Mouse (Mus musculus) lung, adult 18-20 months (tissue): Measurements from ENCODE around the gene Clasp2.
"Not testable (repeated sequence)": the region's sequence is repeated elsewhere in the genome, so short reads cannot be mapped to it uniquely, and the experiment has no call there.

ENCODE experiments used
- DNase-seq, 2 experiments: peaks; one replicate each; pipeline ENCODE4 v3.0.0; 2022; ENCODE audit warnings: mixed read lengths in 2 of 2

Gene Clasp2

DNA sequence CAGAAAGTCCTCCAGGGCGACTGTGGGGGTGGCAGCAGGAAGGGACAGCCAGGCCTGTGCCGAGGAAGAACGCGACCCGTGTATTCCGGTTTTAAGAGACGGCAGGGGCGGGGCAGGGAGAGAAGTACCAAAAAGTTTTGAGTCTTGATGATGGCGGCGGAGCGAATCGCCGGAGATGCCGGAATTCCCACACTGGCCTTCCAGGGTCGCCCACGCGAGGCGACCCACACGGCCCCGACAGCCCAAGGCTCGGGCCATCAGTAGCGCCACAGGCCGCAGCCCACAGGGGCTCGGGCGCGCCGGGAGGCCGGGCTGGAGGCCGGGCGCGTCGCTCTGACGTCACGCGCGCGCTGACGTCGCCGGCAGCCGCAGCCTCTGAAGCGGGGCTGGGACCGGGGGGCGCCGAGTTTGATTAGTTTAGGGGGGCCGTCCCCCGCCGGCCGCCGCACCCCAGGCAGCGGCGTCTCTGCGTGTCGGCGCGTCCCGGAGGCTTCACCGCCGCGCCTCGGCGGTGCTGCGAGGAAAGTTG, at the start of gene Clasp2:
TSS of gene Clasp2 (plus strand) at position 366 of the 529 bp plus-strand sequence.
- DNase-seq = peak; percentile 85

DNA sequence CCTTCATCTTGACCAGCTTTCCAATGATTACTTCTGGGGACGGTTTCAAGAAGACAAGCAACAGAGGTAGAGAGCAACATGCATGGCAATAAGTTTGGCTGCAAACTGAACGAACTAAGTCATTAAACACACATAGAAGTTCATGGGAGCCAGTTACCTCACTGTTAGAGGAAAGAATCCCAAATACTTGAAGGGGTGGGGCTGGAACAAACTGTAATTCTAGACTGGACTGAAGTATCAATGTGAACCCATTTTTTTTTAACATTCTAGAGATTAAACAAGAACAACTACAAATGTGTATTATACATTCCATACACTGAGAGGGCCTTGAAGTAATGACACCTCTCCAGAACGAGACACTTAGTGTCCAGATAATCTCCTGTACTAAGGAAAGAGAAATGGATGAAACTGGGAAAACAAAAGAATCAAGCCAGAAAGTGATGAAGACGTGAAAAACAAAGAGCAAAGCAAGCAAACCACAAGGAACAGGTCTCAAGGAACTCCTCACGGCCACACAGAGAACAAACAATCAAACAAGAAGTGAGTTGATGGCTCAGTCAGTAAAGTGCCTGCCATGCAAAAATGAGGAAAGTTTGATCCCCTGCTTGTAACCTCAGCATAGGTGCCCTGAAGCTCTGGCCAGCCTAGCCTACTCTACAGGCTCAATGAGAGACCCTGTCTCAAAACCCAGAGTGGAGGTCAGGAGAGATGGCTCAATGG, 39.7 kb upstream of the Clasp2 start:
- peak in 1 of 2 experiments; percentile 28 for DNase-seq

DNA sequence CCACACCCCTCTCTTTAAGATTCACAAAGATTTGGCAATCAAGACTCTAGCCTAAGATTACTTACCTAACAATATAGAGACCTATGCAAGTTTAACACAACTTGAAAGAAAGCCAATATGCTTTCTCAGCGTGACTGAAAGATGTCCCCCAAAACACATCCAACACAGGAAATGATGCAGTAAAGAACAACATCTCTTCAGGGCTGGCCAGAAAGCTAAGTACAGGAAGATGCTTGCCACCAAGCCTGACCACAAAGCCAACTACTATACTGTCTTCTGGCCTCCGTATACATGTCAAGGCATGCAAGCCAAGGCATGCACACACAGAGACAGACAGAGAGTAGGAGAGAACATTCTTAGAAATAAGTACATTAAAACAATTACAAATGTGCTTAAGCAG, 35.2 kb upstream of the Clasp2 start:
- no peak for DNase-seq

DNA sequence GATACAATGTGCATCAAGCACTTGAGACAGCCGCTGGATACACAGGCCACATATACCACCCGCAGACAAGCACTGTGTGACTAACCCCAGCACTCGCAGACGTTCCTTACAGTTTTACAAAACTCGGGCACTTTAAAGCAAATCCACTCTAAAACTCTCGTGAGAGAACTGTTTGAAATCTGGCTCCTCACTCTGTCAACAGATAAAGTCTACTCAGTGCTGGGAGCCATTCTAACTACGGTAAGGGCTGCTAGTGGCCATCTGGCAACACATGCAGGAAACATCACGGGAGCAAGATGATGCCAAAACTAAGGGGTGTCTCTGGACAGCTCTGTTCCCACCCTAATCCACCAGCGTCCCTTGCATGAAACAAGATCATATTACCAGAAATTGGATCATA, 34.4 kb upstream of the Clasp2 start:
- no peak for DNase-seq

DNA sequence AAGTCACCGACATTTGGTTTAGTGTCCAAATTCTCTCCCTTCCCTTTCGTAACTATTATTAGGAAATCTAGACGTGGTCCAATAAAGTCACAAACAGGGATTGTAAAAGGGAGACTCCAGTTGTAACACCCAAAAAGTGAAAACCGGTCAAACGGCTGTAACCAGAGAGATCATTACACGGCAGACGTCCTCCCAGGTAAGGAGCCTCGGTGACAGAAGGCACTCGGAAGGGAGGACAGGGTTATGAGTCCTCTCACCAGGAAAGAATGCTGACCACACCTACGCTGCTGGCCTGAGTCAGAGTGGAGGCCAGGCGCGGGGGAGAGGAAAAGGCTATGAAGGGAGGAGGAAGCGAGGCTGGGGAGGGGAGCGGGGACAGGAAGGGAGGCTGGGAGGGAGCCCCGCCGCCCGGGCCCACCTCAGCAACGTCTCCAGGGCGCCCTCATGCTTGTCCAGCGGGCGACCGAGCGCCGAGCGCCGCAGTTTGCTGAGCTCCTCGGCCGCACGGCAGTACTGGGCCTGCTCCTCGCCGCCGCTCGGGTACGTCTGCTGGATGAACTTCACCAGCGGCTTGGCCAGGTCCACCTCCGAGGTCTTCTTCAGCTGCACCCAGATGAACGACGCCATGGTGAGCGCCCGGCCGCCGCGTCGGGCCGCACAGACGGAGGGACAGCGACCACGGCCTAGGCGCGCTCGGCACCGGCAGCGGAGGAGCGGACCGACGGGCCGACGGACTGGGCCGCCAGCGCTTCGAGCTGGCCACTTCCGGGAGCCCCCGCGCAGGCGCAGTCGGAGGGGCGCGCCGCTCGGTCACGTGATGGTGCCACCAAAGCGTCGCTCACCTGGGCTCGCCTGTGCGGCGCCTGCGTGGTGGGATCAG, 33.6 kb upstream of the Clasp2 start, which contains the start of gene Pdcd6ip:
TSS of gene Pdcd6ip (minus strand) at position 779 of the 880 bp plus-strand sequence.
- DNase-seq = peak; percentile 92 to 94

DNA sequence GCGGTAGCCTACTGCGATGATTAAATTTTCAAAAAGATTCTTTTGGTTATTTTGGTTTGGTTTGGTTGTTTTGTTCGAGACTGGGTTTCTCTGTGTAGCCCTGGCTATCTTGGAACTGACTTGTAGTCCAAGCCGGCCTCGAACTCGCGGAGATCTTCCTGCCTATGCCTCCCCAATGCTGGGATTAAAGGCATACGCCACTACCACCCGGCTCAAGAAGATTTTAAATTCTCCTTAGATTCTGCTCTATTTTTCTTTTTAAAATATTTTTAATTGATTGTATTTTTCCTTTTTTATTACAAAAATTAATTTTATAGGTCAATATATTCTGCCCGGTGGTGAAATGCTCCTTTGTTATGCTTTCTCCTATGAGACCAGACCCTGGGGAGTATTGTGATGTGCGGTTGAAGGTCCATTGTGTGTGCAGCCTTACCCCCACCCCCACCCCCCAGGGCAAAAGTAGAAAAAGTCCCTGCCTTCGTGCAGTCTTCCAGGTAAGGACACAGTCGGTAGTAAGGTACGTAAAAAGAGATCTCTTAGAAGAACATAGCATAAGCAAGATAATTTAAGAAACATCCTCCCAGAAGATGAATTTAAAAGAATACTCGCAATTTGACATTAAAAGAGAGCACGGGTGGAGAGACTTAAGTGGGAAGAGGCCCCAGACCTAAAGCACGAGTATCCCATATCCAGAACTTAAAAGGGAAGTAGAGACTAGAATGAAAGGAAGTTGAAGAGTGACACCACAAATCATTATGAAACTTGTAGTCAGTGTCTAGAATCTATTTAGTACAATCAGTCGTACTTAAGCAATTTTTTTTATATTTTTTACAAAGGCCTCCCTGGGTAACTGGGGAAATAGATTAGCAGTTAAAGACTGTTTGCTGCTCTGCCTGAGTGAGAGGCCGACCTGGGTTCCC, 32.7 kb upstream of the Clasp2 start:
- DNase-seq = no peak

DNA sequence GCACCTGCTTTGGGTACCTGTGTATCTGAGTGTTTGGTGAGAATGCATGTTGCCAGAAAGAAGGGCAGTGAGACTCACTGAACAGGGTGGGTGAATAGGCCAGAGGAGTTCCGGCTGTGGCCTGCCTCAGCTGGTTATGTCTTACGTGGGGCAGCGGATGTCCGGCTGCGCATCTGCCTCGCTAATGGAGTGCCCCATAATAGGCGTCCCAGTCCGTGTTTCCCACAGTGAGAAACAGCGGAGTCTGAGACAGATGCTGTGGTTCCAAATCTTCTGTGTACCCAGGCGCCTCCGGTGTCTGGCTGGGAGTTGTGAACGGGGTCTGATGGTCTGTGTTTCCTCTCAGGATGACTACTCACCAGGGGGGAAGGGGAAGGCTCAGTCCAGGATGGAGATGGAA, 30.4 kb upstream of the Clasp2 start:
- no peak for DNase-seq

DNA sequence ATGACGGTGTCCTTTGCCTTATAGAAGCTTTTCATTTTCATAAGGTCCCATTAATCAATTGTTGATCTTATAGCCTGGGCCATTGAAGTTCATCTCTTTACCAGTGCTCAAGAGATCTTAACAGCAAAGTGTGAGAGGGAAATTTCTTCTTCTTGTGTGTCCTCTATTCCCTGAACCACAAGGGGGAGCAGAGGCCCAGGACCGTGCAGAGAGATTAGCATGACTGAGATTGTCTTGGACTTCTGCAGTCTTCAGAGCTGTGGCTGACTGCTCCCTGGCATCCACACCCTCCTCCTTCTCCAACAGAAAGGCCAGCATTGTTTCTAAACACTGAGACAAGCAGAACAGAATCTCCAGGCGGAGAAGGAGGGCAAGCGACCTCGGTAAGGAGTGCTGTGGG, 22.2 kb upstream of the Clasp2 start:
- DNase-seq = peak in 1 of 2 experiments; percentile 34

DNA sequence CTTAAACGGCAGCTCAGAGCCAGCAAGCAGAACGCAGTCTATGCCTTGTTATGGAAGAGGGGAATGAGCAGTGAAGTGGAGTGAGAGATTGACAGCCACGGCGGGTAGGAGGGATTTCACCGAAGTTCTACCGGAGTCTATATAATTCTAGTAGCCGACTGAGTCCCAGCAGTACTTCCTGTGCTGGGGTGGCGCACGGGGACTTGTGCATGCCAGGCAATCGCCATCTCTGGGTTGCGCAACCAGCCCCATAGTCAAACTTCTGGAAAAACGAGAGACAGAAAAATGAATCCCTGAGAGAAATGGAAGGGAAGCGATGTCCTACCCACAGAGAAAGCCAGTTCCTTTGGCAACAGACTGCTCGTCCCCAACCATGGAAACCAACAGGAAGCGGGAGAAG, 16.6 kb upstream of the Clasp2 start:
- DNase-seq = no peak

DNA sequence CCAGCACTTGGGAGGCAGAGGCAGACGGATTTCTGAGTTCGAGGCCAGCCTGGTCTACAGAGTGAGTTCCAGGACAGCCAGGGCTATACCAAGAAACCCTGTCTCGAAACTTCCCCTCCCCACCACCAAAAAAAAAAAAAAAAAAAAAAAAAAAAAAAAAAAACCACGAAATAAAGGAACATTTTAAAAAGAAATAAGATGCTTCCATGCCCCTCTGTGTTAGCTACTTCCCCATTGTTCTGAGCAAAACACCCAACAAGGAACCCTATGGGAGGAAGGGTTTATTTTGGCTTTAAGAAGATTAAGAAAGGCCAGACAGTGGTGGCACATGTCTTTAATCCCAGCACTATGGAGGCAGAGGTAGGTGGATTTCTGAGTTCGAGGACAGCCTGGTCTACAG, 15.7 kb upstream of the Clasp2 start:
- DNase-seq = not testable (repeated sequence)

DNA sequence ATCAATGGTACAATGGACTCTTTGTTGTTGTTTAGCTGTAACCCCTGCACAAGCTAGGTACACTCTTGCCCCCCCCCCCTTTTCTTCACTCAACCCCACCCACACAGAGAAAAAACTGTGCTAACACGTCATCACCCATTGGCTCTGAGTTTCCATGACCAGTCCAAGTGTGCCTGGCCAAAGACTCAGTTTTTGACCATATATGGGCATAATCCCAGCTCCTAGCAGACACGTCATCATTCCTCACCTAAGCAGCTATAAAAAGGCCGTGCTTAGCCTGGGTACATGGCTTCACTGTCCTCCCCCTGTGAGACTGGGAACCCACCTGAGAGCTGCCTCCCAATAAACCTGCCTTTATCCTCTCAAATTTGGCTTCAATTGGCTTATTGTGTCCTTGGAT, 15.1 kb upstream of the Clasp2 start:
- no peak for DNase-seq

DNA sequence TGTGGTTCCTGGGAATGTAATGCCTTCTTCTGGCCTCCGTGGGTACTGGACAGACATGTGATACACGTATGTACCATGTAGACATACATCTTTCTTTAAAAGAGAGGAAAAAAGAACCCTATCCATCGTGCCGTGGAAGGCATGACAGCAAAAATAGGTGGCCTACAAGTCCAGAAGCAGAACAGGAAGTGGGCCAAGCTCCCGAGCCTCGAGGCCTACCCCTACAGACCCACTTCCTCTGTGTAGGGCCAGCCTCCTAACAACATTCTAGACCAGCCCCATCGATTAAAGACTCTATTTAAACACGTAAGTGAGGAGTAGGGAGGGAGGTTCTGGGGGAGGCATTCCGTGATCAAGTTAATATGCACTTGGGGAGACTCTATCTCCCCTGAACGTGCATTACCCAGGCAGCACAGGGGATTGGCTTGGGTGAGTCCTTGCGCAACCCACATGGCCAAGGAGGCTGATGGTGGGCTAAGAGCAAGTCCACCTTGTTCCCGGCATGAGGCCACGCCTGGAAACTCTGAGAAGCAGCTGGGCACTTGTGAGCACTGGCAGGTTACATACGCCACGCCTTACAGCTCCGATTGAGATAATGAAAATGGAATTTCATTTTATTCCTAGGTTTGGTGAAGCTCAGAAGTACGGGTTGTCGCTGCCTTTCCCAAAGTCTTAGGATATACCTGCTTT, 14.1 kb upstream of the Clasp2 start:
- DNase-seq = peak in 1 of 2 experiments; percentile 22

DNA sequence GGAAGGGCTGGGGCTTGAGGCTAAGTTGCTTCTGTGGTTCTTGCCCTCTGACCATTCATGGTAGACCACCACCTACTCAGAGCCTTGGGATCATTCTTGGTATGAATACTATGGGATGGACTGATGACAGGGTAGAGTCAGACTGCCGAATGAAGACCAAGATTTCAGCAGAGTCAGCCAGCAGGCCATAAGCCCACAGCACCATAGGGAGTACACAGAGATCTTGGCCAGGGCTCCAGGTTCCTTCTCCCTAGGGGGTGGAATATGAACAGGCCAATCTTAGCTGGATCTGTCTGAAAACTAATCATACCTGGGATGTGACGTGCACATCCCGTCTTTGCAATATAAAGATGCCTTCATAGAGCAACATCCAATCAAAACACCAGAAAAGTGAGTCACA, 9.7 kb upstream of the Clasp2 start:
- no peak for DNase-seq

DNA sequence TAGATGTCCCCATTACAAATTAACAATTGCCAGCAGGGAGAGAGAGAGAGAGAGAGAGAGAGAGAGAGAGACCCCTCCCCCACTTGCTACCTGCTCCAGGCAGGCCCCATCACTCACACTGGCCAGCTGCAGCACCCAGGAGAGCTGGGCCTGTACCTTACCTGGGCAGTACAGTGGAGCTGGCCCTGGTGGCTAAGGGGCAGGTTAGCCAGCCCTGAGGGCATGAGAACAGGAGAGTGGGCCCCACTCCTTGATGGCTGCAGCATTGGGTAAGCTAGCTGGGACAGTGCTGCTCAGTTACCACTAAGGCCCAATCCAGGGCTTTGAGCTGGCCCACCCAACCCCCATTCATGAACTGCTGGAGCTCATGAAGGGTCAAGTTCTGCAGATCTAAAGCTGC, 5.4 kb upstream of the Clasp2 start:
- no peak for DNase-seq

DNA sequence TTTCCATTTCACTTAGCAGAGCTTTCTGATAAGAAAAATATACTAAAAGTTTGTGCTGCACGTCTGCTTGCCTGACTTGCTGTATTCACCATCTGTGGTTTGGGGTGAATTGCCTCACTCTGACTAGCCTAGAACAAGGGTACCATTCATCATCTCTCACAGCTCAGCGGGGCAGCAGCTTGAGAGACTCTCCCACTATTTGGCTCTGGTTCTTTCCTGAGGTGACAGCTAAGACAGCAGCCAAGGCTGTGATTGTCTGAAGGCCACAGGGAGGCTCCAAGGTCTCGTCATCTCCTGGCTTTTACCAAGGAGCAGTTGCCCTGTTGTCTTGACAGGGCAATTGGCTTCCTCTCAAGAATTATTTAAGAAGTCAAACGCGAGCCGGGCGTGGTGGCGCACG, 3.3 kb upstream of the Clasp2 start:
- peak in 1 of 2 experiments; percentile 9 for DNase-seq

DNA sequence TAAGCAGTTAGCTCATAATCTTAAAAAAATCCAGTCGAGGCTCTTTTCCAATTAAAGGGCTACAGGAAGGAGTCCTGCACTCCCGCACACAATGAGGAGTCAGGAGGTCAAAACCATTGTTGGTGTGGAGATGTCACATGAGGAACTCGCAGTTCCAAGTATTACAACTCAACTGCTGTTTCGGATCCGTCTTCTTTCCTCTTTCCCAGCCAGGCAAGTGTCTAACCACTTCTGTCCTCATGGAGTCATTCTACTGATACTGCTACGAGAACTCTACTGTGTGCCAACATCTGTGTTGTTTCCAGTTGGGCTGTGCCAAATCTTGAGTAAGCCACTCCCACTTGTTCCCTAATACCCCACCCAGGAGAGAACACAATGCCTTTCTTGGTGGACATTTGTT, 2.3 kb upstream of the Clasp2 start:
- peak; percentile 19 to 41 for DNase-seq

DNA sequence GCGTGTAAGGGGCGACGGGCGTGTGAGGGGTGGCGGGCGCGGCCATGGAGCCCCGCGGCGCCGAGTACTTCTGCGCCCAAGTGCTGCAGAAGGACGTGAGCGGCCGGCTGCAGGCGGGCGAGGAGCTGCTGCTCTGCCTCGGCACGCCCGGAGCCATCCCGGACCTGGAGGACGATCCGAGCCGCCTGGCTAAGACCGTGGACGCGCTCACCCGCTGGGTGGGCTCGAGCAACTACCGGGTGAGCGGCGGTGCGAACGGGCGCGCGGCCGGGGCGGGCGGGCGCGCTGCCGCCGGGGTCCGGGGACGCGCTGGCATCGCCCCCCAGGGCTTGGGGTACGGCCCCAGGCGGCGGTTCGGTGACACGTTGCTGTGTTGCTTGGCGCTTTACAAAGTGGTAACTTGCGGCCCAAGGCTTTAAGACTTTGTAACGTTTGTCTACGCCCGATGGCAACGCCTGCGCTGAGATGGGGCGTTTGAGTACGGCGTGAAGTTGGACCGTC, 414 bp downstream of the Clasp2 start:
- DNase-seq = peak; percentile 24 to 29

DNA sequence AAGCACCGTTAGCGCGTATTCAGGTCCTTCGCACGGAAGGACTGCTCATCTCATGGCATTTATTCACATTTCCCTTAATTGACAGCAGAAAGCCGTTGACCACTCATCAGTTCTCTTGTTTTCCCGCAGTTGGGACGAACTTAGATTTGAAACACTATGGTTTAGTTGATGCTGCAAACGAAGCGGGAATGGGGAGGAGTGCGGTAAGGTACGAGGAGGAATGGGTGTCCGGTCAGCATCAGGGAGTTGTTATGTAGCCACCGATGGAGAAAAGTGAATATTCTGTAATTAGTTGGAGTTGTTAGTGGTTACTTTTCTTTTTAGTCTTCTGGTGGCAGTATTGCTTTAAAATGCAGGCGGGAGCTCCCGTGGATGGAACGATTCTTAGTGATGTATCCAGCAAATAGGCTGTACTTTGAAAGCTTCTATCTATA, 1.1 kb downstream of the Clasp2 start:
- DNase-seq = peak in 1 of 2 experiments; percentile 12

DNA sequence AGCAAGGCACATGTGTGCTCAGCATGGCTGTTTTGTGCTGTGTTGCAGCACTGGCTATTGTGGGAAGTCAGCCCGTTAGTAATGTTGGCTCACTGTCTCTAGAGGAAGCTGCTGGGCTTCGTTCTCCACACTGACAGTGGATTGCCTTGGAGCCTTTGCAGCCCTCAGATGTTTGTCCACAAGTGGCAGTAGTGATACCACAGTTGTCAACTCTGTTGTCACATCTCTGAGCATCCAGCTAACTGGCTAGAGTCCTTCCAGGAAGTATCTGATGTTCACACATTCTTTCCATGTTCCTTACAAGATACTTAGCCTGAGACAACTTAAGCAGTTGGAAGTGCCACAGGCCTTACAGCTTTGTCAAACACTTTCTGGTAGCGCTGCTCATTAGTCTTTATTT, 2.0 kb downstream of the Clasp2 start:
- DNase-seq = peak in 1 of 2 experiments; percentile 4

DNA sequence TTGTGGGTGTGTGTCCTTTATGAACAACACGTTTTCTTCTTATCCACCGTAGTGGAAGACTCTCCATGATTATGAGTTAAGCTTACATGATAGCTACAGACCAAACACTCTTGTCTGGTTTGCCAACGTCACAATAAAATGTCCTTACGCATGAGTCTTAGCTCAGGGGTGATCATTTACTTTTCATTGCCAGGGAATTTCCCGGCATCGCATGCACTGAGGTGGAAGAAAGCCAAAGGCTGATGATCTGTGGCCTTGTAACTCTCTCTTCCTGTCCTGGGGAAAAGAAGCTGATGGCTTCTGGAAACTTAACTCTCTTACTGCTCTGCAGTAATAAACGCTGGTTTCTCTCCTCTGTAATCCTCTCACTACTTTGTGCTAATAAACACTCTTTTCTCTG, 8.1 kb downstream of the Clasp2 start:
- peak in 1 of 2 experiments; percentile 29 for DNase-seq

DNA sequence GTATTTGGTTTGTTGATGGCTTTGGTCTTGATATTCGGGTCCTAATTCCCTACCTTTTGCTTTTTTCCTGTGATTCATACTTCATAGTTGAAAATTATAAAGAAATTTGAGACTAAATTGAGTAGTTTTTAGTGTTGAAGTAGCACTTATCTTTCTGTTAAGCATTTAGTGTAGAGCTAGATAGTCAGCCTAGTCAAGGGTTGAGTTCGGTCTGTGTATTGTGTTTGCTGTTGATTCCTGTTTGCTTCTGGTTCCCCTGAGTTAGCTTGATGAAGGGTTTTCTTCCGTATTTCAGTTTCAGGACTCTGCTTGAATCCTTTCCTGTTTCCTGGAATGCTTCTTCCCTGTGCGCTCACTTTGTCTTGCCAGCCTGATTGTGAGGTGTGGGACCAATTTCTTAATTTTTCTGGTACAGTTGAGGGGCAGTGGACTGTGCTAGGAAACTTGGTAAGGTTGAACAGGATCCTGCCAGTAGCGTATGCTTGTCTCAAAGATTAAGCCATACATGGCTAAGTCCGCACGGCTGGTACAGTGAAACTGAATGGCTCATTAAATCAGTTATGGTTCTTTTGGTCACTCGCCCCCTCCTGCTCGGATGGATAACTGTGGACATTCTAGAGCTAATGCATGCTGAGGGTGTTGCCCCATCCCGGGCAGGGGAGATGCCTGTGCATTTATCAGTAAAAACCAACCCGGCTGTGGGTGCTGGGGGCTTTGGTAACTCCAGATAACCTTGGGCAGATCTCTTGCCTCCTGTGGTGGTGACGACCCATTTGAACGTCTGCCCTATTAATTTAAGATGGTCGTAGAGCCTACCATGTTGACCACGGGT, 14.8 kb downstream of the Clasp2 start:
- no peak for DNase-seq
